ENCODE assay signal across 13 mouse cellular contexts in the genomic region with DNA sequence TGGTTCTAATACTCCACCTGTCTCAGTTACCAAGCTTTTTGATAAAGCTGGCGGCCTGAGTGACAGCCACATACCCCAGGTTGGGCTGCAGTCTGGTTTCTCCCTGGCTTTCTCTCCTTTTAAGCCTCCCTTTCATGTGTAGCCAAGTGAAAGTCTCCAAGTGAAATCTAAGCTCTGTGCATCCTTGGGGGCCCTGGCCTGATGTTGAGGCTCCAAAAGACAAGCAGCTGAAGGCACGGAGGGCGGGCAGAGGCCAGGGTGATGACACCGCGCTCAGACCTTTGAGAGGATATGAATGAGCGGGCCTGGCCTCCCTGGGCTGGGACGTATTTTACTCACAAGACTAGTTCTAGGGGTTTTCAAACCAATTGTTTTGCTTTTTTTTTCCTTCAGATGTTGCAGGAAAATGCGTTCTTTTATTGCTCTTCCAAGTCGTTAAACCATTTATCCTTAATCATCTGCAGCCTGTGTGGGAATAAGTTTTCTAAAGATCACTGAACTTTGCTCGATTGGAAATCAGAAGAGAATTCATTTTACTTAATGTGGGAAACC.
DNase-seq lines count a peak whose midpoint lies in the region; ATAC-seq lines count a peak whose summit lies in the region.
"Had no signal": no experiment of that assay in that cellular context is flagged by ENCODE, and none has a peak within 500 bp of the region (broad histone marks: within the 10 kb centered on the region; RNA-seq: fewer than 3 reads in every experiment).

No protein-coding gene starts in this region.

- no peak overlapping the region for H3K4me2 ChIP-seq in embryonic facial prominence, embryonic 11.5 days (ENCODE audit: low read depth, low read length)
- H3K4me2 ChIP-seq in neural tube, embryonic 11.5 days (ENCODE audit: low read depth) = no peak overlapping the region
- H3K4me2 ChIP-seq: stomach, embryonic 15.5 days had no signal

- peak; percentile 80 for ATAC-seq in embryonic facial prominence, embryonic 11.5 days (replicated peaks; ENCODE audit: insufficient number of reproducible peaks, low FRiP score, low TSS enrichment, low read depth)
- ATAC-seq in neural tube, embryonic 11.5 days (ENCODE audit: insufficient read depth, low FRiP score, low TSS enrichment) = no peak
- ATAC-seq in megakaryocyte progenitor cell, adult 5-6 weeks (replicated peaks; ENCODE audit: poor library complexity) = no peak
- ATAC-seq: CD4-positive, CD25-positive, alpha-beta regulatory T cell, adult 4 months had no signal

- 21% methylated on average over 10 of the region's 10 CpGs for WGBS in embryonic facial prominence, embryonic 11.5 days
- 14% methylated on average over 10 of the region's 10 CpGs for WGBS in hindbrain, embryonic 10.5 days
- WGBS in neural tube, embryonic 11.5 days = 19% methylated on average over 10 of the region's 10 CpGs

- H3K27me3 ChIP-seq in embryonic facial prominence, embryonic 11.5 days (ENCODE audit: control insufficient read depth, insufficient read depth, low read length) = no peaks in the 10 kb centered on the region
- no peaks in the 10 kb centered on the region for H3K27me3 ChIP-seq in hindbrain, embryonic 10.5 days (ENCODE audit: insufficient read depth, poor library complexity, severe bottlenecking)
- no peaks in the 10 kb centered on the region for H3K27me3 ChIP-seq in neural tube, embryonic 11.5 days (ENCODE audit: control insufficient read depth, insufficient read depth, low read length)
- H3K27me3 ChIP-seq: stomach, embryonic 15.5 days had no signal

- H3K9ac ChIP-seq in embryonic facial prominence, embryonic 11.5 days (replicated peaks; ENCODE audit: low read length) = no peak overlapping the region
- H3K9ac ChIP-seq in neural tube, embryonic 11.5 days (ENCODE audit: low read length) = no peak overlapping the region
- H3K9ac ChIP-seq: liver, embryonic 14.5 days; stomach, embryonic 15.5 days had no signal

- peak; percentile 41 for DNase-seq in kidney, postnatal 10 days
- no peak for DNase-seq in kidney, adult 9 months
- peak; percentile 66 for DNase-seq in embryonic facial prominence, embryonic 11.5 days (ENCODE audit: low spot score)
- peak; percentile 74 for DNase-seq in hindbrain, embryonic 10.5 days (ENCODE audit: low spot score)
- DNase-seq in neural tube, embryonic 11.5 days (ENCODE audit: low spot score) = peak; percentile 45
- no peak for DNase-seq in lung, postnatal 10 days
- DNase-seq in yolk sac, embryonic 10.5 days (ENCODE audit: low spot score) = no peak
- DNase-seq: left cerebral cortex, postnatal 4 days; lung, postnatal 4 days had no signal

- H3K36me3 ChIP-seq in embryonic facial prominence, embryonic 11.5 days (replicated peaks; ENCODE audit: control insufficient read depth, insufficient read depth, low read depth, low read length) = no peaks in the 10 kb centered on the region
- peaks cover 5% of the 10 kb centered on the region for H3K36me3 ChIP-seq in hindbrain, embryonic 10.5 days
- no peaks in the 10 kb centered on the region for H3K36me3 ChIP-seq in neural tube, embryonic 11.5 days (ENCODE audit: control insufficient read depth, insufficient read depth, low read length)
- H3K36me3 ChIP-seq: stomach, embryonic 15.5 days had no signal

- no peaks in the 10 kb centered on the region for H3K4me1 ChIP-seq in embryonic facial prominence, embryonic 11.5 days (ENCODE audit: control insufficient read depth, insufficient read depth, low read length)
- H3K4me1 ChIP-seq in hindbrain, embryonic 10.5 days (replicated peaks) = peaks cover 44% of the 10 kb centered on the region
- peaks cover 24% of the 10 kb centered on the region for H3K4me1 ChIP-seq in neural tube, embryonic 11.5 days (ENCODE audit: control insufficient read depth, insufficient read depth, low read length)
- H3K4me1 ChIP-seq: stomach, embryonic 15.5 days had no signal

- no peak overlapping the region for H3K27ac ChIP-seq in embryonic facial prominence, embryonic 11.5 days (replicated peaks; ENCODE audit: low read depth, low read length)
- H3K27ac ChIP-seq in hindbrain, embryonic 10.5 days = peak overlapping the region; percentile 54; the same call in 1 of the 2 replicates
- H3K27ac ChIP-seq in neural tube, embryonic 11.5 days (ENCODE audit: low read depth, low read length) = 0 out of 2 replicates have a peak overlapping the region, but pooled peaks have one; percentile 35
- H3K27ac ChIP-seq: liver, embryonic 14.5 days; stomach, embryonic 15.5 days had no signal

- no peak overlapping the region for H3K4me3 ChIP-seq in embryonic facial prominence, embryonic 11.5 days (ENCODE audit: low read depth, low read length)
- no peak overlapping the region for H3K4me3 ChIP-seq in hindbrain, embryonic 10.5 days
- no peak overlapping the region for H3K4me3 ChIP-seq in neural tube, embryonic 11.5 days (ENCODE audit: low read depth, low read length)
- H3K4me3 ChIP-seq: stomach, embryonic 15.5 days had no signal

- H3K9me3 ChIP-seq in embryonic facial prominence, embryonic 11.5 days (replicated peaks; ENCODE audit: control insufficient read depth, low read length) = no peaks in the 10 kb centered on the region
- H3K9me3 ChIP-seq in hindbrain, embryonic 10.5 days = no peaks in the 10 kb centered on the region
- H3K9me3 ChIP-seq in neural tube, embryonic 11.5 days (ENCODE audit: control insufficient read depth, low read length) = no peaks in the 10 kb centered on the region
- H3K9me3 ChIP-seq: stomach, embryonic 15.5 days had no signal

Comparison
In these comparisons a context has a peak if more than half of its experiments do, and no peak if none do; other contexts are left out.
1. DNase-seq: peak in kidney, postnatal 10 days (single experiment), embryonic facial prominence, embryonic 11.5 days (single experiment), hindbrain, embryonic 10.5 days (single experiment) and neural tube, embryonic 11.5 days (single experiment); none in kidney, adult 9 months (single experiment), lung, postnatal 10 days (single experiment) and yolk sac, embryonic 10.5 days (single experiment).